Mouse (Mus musculus): Measurements from ENCODE around the gene Brd3. TPM values are rescaled to one million over a fixed set of nuclear protein-coding genes. Genes with fewer than 3 reads are reported as not detected.

Brd3 gene
- polyA plus RNA-seq, 1 experiment from 2014 or later: 134 TPM

DNA sequence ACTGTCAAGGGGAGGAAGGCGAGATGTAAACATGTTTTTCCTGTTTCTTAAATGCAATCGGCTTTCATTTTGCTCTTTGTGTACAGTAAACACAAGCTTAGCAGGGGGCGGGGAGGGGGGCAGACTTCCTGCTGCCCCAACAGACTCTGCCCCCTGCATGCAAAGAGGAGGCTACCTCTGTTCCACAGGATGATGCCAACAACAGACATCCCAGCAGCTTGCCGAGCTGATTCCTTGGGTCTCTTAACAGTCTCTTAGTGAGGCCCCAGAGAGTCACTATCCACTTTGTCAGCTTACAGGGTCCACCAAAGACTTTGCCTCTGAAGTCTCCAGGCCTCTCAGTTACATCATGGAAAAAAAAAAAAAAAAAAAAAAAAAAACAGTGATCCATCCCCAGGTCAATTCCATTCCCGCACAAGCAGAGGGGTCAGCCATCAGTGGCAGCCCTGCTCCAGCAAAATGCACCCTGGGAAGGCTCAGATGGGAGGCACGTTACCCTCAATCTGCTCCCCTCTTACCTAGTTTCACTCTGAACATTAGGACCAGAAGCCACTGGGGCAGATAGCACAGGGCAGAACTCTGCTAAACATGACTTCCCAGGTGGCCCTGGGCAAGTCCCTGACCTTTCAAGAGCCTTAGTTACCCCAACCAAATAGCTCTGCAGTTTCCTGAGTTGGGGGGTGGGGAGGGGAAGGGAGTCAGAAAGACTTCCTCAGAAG lies 102.9 kb downstream of the Brd3 start:
- WGBS: 48% methylated on average over 6 of the region's 6 CpGs
- no peak overlapping the region for H3K4me2 ChIP-seq (replicated peaks)
- no peak overlapping the region for H3K27ac ChIP-seq
- H3K36me3 ChIP-seq: 0 out of 2 replicates have a peak, but pooled peaks cover under 1% of the 10 kb centered on the region
- no peaks in the 10 kb centered on the region for H3K27me3 ChIP-seq
- H3K9ac ChIP-seq: no peak overlapping the region
- H3K9me3 ChIP-seq (replicated peaks): no peaks in the 10 kb centered on the region
- no peak for ATAC-seq (ENCODE audit: low FRiP score)
- peaks cover 55% of the 10 kb centered on the region for H3K4me1 ChIP-seq
- no peak overlapping the region for H3K4me3 ChIP-seq

DNA sequence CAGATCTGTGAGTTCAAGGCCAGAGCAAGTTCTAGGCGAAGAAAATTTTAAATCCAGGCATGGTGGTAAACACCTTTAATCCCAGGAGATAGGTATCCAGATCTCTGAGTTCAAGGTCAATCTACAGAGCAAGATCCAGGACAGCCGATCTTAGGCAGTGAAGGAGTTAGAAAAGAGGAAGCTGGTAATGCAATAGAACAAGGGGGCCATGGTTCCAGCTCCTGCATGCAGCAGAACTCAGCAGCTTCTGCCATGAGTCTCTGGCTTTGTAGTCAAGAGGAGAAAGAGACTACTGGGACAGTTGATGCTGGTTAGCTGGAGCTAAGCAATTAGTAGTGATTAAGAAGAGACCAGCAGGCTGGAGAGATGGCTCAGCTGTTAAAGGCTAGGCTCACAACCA lies 105.9 kb downstream of the Brd3 start:
- H3K9me3 ChIP-seq (replicated peaks): no peaks in the 10 kb centered on the region
- H3K9ac ChIP-seq: no peak overlapping the region
- no peak overlapping the region for H3K27ac ChIP-seq
- H3K27me3 ChIP-seq: no peaks in the 10 kb centered on the region
- H3K36me3 ChIP-seq: 0 out of 2 replicates have a peak, but pooled peaks cover 6% of the 10 kb centered on the region
- peaks cover 42% of the 10 kb centered on the region for H3K4me1 ChIP-seq
- WGBS: 85% methylated on average over 2 of the region's 2 CpGs
- no peak overlapping the region for H3K4me3 ChIP-seq
- no peak for ATAC-seq (ENCODE audit: low FRiP score)
- H3K4me2 ChIP-seq (replicated peaks): no peak overlapping the region

GRCm38 (mm10) chr2:27400083-27400482 lies 107.4 kb downstream of the Brd3 start:
- Histone ChIP-seq H3K36me3 (0 out of 2 replicates have a peak, but pooled peaks cover 6% of the 10 kb centered on the region), H3K4me3 (no peak overlapping the region), H3K27me3 (no peaks in the 10 kb centered on the region), H3K4me2 (replicated peaks) (no peak overlapping the region), H3K4me1 (peaks cover 43% of the 10 kb centered on the region), H3K9ac (no peak overlapping the region), H3K9me3 (replicated peaks) (no peaks in the 10 kb centered on the region), H3K27ac (no peak overlapping the region)
- ATAC-seq (ENCODE audit: low FRiP score): no peak
- WGBS: 93% methylated on average over 2 of the region's 2 CpGs

DNA sequence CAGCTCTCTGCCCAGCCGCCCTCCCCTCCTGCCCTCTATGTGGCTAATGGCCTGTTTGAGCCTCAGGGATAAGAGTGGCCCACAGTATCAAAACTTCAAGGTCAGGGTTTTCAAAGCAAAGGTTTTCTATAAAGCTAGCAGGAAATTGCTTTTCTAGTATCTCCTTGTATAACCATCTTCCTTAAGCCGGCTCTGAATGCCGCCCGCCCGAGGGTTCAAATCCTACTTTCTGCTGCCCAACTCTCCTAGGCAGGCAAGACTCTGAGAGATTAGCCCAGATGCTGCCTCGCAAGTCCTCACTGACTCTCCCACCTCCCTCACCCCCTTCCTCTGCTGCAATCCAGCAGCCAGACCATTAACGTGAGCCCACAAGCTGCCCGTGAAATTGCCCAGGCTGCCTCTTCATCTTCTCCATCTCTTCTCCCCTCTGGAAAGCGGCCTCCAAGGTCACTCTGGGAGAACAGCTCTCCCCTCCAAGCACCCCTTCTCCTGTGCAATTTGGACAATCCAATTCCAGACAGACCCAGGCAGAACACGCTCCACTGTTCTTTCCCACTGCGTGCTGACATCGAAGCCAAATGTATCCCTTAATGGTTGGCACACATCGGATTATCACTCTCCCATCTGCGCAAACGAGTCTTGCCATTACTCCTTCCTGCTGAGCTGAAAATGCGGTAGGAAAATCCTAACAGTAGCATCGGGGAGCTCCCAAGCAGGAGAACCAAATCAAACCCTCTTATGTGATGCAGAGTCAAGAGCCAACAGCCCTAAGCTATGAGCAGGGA lies 110.6 kb downstream of the Brd3 start:
- Histone ChIP-seq H3K36me3 (0 out of 2 replicates have a peak, but pooled peaks cover 6% of the 10 kb centered on the region), H3K9me3 (replicated peaks) (no peaks in the 10 kb centered on the region), H3K27ac (peak overlapping the region; percentile 52; the same call in 1 of the 2 replicates), H3K4me3 (no peak overlapping the region), H3K9ac (no peak overlapping the region; the same call in 1 of the 2 replicates), H3K27me3 (no peaks in the 10 kb centered on the region), H3K4me2 (replicated peaks) (no peak overlapping the region), H3K4me1 (peaks cover 56% of the 10 kb centered on the region)
- WGBS: 66% methylated on average over 17 of the region's 17 CpGs
- no peak for ATAC-seq (ENCODE audit: low FRiP score)

Small RNA genes within 50 kb of the gene (microRNA-seq; reads per million reads assigned to microRNA genes)
- gene Gm24049: not detected
- not detected for gene Mir7578

Other genes starting within 250 kb of the Brd3 start
- 23.0 and 23.6 TPM in 2 replicates for gene Vav2, start 80.6 kb downstream of the Brd3 start, polyA plus RNA-seq (2016; fragmentation: Nextera tagmentation; extraction: Ambion mirVana)
- 18.9 and 19.3 TPM in 2 replicates for gene Brd3os, start 65.3 kb downstream of the Brd3 start, polyA plus RNA-seq (2016; fragmentation: Nextera tagmentation; extraction: Ambion mirVana)
- 51.4 and 55.3 TPM in 2 replicates for gene Wdr5, start 7.5 kb upstream of the Brd3 start, polyA plus RNA-seq (2016; fragmentation: Nextera tagmentation; extraction: Ambion mirVana)
- 11.1 and 11.2 TPM in 2 replicates for gene Rxra, start 168.8 kb upstream of the Brd3 start, polyA plus RNA-seq (2016; fragmentation: Nextera tagmentation; extraction: Ambion mirVana)

Data from hindbrain, embryonic 12.5 days (tissue).